Mouse (Mus musculus) forebrain, embryonic 10.5 days (tissue): ENCODE data around the gene Kat5. TPM values are rescaled to one million over a fixed set of nuclear protein-coding genes. Genes with fewer than 3 reads are reported as not detected.

Experiments
- DNase-seq: peaks from one replicate; pipeline ENCODE4 v3.0.0-alpha.2; 2017; ENCODE audit warnings: low spot score; ENCODE audit errors: extremely low spot score
- H3K27ac ChIP-seq: fragments of 300-500 bp; sonication (generic); 2 replicates; pipeline ENCODE4 v1.5.1; 2016; ENCODE audit warnings: mild to moderate bottlenecking
- H3K27me3 ChIP-seq: fragments of 300-500 bp; sonication (generic); 2 replicates; pipeline ENCODE4 v1.6.1; 2016; ENCODE audit warnings: mild to moderate bottlenecking; ENCODE audit not compliant: poor library complexity, severe bottlenecking
- H3K36me3 ChIP-seq: fragments of 300-500 bp; sonication (generic); replicated peaks from 2 replicates; pipeline ENCODE4 v1.6.1; 2016; ENCODE audit warnings: mild to moderate bottlenecking, moderate library complexity
- H3K4me1 ChIP-seq: fragments of 300-500 bp; sonication (generic); 2 replicates; pipeline ENCODE4 v1.6.1; 2016
- H3K4me3 ChIP-seq: fragments of 300-500 bp; sonication (generic); 2 replicates; pipeline ENCODE4 v1.5.1; 2016; ENCODE audit warnings: mild to moderate bottlenecking, moderate library complexity
- H3K9me3 ChIP-seq: fragments of 300-500 bp; sonication (generic); 2 replicates; pipeline ENCODE4 v1.6.1; 2016; ENCODE audit warnings: mild to moderate bottlenecking, moderate library complexity
- WGBS: fragments of 180-500 bp; shearing (Covaris S2); methylation state at CpG from one replicate; pipeline ENCODE4 v1.1.7; 2016; 5-methylcytosine and 5-hydroxymethylcytosine counted together
- polyA plus RNA-seq: library from polyadenylated mRNA; unstranded; fragments of >200 nt; fragmentation: Nextera tagmentation; extraction: Ambion mirVana; gene quantifications from 2 replicates; pipeline ENCODE4 v1.2.1, GENCODE M21; 2016

Gene Kat5
- polyA plus RNA-seq, result 64.9 and 67.9 TPM in 2 replicates

DNA sequence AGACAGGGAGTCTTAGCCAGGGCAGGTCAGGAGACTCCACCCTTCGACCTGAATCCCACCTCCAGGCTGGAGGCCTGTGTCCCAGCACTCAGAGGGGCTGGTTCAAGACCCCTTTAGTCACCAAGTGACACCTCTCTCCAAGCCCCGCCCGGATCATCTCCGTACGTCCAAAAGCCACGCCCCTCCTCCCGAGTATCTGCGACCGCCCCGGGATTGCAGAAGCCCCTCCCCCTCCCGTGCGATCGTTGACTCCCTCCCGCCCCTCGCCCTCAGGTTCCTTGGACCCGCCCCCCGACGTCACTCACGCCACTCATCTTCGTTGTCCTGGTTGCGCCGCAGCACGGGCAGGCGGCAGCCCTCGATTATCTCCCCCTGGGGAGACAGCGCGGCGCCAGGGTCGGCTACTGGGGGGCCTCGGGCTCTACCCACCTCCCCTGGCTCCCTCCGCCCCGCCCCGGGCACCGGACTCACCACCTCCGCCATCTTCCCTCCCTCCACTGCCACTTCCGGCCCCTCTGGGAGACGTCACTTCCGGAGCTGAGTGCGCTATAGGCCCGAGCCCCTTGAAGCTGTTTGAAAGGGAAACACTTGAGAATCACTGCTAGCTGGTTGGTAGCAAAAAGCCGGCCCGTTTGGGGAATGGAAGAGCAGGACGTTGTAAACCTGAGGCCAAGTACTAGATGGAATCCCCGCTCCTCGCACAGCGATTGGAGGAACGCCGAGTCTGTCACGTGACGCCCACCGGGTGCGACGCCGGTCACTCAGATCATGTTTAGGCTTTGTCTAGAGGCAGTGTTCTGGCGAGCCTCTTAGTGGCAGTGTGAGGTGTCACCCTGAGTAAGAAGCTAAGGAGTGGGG is at the start of gene Kat5:
Gene Kat5 (minus strand): TSS at position 691 of the 858 bp plus-strand sequence.
- peak; percentile 96 for DNase-seq
- Histone ChIP-seq H3K9me3 (no peaks in the 10 kb centered on the region), H3K27me3 (no peaks in the 10 kb centered on the region), H3K4me1 (peaks cover 28% of the 10 kb centered on the region), H3K4me3 (peak within 1 kb of the TSS; percentile 84), H3K36me3 (peaks cover 43% of the 10 kb centered on the region), H3K27ac (peak within 1 kb of the TSS; percentile 99)
- under 1% methylated on average over 55 of the region's 55 CpGs for WGBS

DNA sequence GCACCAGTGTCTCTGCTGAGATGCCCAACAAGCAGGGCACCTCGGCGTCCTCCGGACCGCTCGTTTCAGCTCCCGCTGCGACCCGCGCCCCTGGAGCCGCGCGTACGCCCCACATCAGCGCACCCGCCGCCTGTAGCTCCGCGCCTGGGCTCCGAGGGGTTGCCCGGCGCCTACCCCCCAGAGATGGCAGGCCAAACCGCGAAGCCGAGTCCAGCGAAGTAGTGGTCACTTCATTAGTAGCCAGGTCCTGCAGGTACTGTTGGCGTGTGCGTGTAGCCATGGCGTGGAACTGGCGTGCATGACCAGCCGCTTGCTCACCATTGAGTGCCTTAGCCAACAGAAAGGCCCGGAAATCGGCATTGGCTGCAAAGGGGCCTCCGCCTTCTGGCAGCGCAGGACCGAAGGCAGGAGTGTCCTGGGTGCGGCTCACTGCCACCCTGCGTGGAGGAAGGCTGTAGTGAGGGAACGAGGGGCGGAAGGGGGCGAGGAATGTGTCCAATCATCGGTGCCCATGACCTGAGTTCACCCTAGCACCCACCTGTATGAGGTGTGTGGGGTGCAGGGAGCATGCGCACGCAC is 44.8 kb upstream of the Kat5 start:
- H3K27me3 ChIP-seq, result peaks cover 52% of the 10 kb centered on the region
- peak overlapping the region; percentile 60; the same call in 1 of the 2 replicates for H3K27ac ChIP-seq
- H3K9me3 ChIP-seq, result no peaks in the 10 kb centered on the region
- WGBS, result 7% methylated on average over 43 of the region's 43 CpGs
- peak overlapping the region; percentile 62 for H3K4me3 ChIP-seq
- peak; percentile 33 for DNase-seq
- H3K36me3 ChIP-seq, result peaks cover 53% of the 10 kb centered on the region
- peaks cover 24% of the 10 kb centered on the region for H3K4me1 ChIP-seq

DNA sequence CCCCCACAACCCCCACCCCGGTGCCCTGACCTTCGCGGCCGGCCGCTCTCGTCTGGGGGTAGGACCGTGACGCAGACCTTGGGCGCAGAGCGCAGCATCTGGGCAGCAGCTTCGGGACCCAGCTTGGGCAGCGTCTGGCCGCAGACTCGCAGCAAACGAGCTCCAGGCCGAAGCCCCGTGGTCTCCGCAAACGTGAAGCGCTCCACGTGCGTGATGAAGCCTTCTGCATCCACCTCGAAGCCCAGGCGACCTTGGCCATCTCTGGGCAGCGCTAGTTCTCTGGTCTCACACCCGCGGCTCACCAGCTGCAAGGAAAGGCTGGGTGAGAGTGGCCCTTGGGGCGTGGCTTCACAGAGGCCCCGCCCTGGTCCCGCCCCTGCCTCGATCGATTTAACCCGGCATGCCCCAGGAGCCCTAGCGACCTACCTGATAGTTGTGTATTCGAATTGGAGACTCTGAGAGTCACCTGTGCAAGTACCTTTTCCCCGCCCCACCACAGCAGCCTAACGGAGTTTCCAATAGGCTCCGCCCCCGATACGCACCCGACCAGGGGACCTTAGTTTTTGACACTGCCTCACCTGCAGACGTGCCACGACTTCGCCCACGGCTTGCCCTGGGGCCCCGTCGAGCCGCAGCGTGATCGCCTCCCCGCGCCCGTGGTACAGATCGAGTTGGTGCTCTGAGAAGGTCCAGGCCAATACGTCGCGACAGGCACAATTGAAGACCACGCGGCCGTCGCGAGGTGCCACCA is 44.1 kb upstream of the Kat5 start:
- WGBS, result 2% methylated on average over 62 of the region's 62 CpGs
- H3K4me1 ChIP-seq, result peaks cover 31% of the 10 kb centered on the region
- H3K27me3 ChIP-seq, result peaks cover 52% of the 10 kb centered on the region
- peaks cover 50% of the 10 kb centered on the region for H3K36me3 ChIP-seq
- peak overlapping the region; percentile 62 for H3K4me3 ChIP-seq
- H3K27ac ChIP-seq, result peak overlapping the region; percentile 60
- peak; percentile 77 for DNase-seq
- no peaks in the 10 kb centered on the region for H3K9me3 ChIP-seq

DNA sequence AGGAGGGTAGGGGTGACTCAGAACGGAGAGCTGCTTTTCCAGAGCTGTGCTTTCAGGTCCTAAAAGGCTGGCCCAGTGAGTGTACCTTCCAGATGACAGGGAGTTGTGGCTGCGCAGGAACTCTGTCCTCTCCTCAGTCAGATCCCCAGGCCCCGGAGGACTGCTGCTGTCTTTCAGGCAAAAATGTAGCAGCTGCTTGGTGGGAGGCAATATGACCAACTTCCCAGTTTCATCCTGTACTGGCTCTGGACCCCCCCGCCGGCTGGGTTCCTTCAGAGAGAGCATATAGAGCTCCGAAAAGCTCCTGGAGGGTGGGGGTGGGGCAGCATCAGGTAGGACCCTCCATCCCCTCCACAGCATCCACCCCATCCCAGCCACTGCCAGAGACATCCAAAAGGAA is 42.5 kb upstream of the Kat5 start:
- H3K27me3 ChIP-seq, result peaks cover 52% of the 10 kb centered on the region
- peaks cover 52% of the 10 kb centered on the region for H3K36me3 ChIP-seq
- H3K4me1 ChIP-seq, result peaks cover 44% of the 10 kb centered on the region
- H3K9me3 ChIP-seq, result no peaks in the 10 kb centered on the region
- DNase-seq, result no peak
- WGBS, result 69% methylated on average over 6 of the region's 6 CpGs
- no peak overlapping the region for H3K27ac ChIP-seq
- H3K4me3 ChIP-seq, result no peak overlapping the region

DNA sequence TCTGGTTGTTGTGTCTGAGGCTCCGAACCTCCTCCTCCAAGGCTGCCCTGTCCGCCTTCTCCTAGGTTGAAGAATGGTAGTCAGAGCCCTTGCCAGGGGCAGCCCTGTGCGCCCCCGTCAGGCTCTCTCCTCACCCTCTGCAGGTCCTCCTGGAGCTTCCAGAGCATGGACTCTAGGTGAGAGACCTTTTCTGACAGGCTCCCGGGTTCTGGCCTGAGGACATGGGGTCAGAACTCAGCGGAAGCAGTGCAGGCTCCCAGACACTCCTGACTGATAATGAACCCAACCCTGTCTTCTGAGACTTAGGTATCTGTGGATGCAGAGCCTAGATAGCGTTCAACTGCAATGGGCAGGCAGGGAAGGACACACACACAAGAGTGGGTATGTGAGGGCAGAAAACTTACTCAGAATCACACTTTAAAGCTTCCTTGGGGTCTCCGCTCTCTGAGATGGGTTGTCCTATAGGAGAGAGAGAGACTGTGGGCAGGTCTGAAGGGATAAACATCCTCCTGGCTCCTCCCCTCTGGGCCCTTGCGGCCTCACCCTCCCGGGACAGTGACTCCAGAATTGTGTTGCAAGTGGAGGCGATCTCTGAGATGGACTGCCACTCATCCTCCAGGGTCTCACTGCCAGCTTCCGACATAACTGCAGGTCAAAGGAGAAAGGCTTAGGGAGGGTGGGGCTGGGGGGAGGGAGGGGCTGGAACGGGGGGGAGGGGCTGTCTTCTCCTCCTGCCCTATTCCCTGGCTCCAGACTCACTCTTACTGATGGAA is 41.7 kb upstream of the Kat5 start:
- whole genome bisulfite sequencing, result 51% methylated on average over 13 of the region's 13 CpGs
- H3K4me1 ChIP-seq, result peaks cover 44% of the 10 kb centered on the region
- no peak overlapping the region for H3K4me3 ChIP-seq
- no peaks in the 10 kb centered on the region for H3K9me3 ChIP-seq
- no peak for DNase-seq
- peaks cover 48% of the 10 kb centered on the region for H3K27me3 ChIP-seq
- no peak overlapping the region for H3K27ac ChIP-seq
- H3K36me3 ChIP-seq, result peaks cover 55% of the 10 kb centered on the region

DNA sequence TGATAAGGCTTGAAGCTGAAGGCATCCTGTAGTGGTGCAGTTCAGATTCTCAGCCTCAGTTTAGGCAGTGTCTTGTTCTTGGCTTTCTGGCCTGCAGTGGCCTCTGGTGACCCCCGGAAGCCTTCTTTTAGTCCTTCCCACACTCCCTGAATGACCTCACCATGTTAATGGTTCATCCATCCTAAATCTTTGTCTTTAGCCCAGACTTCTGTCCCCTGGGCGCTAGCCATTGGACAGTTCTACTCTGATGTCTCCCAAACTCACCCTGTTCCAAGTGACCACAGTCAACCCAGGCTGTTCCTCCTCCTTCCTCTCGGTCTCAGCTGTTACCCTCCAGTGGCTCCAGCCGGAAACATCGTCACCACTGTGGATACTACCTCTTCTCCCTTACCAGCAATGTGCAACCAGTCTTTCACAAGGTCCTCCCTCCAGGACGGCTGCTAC is 39.3 kb upstream of the Kat5 start:
- H3K36me3 ChIP-seq, result peaks cover 66% of the 10 kb centered on the region
- peak overlapping the region; percentile 46 for H3K4me3 ChIP-seq
- no peaks in the 10 kb centered on the region for H3K9me3 ChIP-seq
- peaks cover 25% of the 10 kb centered on the region for H3K27me3 ChIP-seq
- peaks cover 31% of the 10 kb centered on the region for H3K4me1 ChIP-seq
- H3K27ac ChIP-seq, result peak overlapping the region; percentile 86
- 75% methylated on average over 6 of the region's 6 CpGs for WGBS
- no peak for DNase-seq

DNA sequence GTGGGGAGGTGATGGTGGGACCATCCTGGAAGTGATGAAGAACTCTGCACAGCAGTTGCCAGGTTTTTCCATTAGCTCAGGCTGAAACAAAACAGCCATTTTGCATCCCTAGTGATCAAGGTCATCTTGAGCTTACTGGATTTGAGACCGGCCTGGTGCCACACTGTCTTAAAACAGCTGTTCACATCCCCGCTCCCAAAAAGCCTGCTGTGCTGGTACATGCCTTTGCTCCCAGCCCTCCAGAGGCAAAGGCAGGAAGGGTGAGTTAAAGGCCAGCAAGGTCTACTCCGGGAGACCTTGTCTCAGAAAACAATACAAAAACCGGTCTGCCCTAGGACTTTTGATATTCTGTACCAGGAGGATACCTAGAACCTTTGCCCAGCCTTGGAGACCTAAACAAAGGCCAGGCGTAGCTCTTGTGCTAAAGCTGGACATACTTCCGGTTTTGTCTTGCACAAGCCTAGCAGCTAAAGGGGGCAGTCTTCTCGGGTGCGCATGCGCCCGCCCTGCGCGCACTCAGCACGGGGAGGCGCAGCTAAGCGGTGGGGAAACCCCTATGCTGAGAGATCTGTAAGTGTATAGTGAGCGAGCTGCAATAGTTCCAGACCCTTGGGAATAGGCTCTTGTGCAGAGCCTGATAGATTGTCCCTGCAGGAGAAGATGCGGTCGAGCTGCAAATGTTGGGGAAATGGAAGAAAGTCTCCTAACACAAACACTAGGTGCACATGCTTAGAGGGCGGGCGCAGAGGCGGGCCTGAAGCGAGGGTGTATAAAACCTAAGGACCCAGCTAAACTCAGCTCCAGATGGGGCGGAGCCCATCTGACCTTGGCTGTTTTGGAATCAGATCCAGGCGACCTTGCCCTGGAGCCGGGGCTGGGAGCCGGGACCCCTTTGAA is 38.6 kb upstream of the Kat5 start:
- 14% methylated on average over 26 of the region's 26 CpGs for WGBS
- Histone ChIP-seq H3K9me3 (no peaks in the 10 kb centered on the region), H3K4me3 (peak overlapping the region; percentile 46), H3K27ac (peak overlapping the region; percentile 86), H3K27me3 (peaks cover 18% of the 10 kb centered on the region), H3K36me3 (peaks cover 73% of the 10 kb centered on the region), H3K4me1 (peaks cover 25% of the 10 kb centered on the region)
- DNase-seq, result peak; percentile 76

DNA sequence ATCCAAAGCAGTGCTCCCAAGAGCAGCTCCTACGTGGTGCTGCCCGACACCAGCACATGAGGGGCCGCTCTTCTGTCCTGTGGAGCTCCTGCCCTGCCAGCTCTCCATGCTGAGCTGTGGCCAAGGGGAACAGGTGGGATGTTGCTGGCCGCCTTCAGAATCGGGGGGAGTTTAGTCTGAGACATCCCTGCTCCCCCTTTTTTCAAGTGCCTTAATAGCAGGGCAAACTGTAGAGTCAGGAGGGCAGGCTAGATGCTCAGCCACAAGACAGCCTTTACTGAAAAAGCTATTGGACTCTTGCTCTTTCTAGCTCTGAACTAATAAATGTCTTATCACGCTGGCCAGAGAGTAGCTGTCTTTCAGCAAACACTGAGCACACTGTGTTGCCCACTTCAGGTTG is 37.8 kb upstream of the Kat5 start:
- H3K4me1 ChIP-seq, result peaks cover 24% of the 10 kb centered on the region
- 92% methylated on average over 6 of the region's 6 CpGs for WGBS
- no peak overlapping the region for H3K4me3 ChIP-seq
- no peaks in the 10 kb centered on the region for H3K9me3 ChIP-seq
- peaks cover 9% of the 10 kb centered on the region for H3K27me3 ChIP-seq
- peak overlapping the region; percentile 86 for H3K27ac ChIP-seq
- DNase-seq, result no peak
- peaks cover 76% of the 10 kb centered on the region for H3K36me3 ChIP-seq

DNA sequence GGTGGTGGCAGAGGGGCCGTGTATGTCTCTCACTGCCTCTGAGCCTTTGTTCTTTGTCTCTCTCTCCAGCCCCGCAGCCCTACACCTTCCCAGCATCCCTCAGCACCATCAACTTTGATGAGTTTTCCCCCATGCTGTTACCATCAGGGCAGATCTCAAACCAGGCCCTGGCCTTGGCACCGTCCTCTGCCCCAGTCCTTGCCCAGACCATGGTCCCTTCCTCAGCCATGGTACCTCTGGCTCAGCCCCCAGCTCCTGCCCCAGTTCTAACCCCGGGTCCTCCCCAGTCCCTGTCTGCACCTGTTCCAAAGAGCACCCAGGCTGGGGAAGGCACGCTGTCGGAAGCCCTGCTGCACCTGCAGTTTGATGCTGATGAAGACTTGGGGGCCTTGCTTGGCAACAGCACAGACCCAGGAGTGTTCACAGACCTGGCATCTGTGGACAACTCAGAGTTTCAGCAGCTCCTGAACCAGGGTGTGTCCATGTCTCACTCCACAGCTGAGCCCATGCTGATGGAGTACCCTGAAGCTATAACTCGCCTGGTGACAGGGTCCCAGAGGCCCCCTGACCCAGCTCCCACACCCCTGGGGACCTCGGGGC is 36.8 kb upstream of the Kat5 start:
- WGBS, result 90% methylated on average over 8 of the region's 8 CpGs
- H3K27ac ChIP-seq, result no peak overlapping the region
- DNase-seq, result no peak
- no peak overlapping the region for H3K4me3 ChIP-seq
- peaks cover 76% of the 10 kb centered on the region for H3K36me3 ChIP-seq
- no peaks in the 10 kb centered on the region for H3K27me3 ChIP-seq
- H3K4me1 ChIP-seq, result peaks cover 20% of the 10 kb centered on the region
- H3K9me3 ChIP-seq, result no peaks in the 10 kb centered on the region

DNA sequence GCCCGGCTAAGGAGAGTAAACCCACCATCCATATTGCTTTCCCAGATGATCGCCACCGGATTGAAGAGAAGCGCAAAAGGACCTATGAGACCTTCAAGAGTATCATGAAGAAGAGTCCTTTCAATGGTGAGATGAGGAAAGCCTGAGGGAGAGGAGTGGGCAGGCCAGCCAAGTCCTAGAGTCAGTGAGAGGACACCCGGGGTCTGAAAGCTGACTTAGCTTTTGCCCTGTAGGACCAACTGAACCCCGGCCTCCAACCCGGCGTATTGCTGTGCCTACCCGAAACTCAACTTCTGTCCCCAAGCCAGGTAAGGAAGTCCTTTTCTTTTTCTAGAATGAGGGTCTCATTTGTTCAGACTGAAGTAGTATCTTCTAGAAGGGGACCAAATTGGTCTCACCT is 35.2 kb upstream of the Kat5 start:
- Histone ChIP-seq H3K9me3 (no peaks in the 10 kb centered on the region), H3K27ac (no peak overlapping the region), H3K4me3 (no peak overlapping the region), H3K36me3 (peaks cover 77% of the 10 kb centered on the region), H3K27me3 (no peaks in the 10 kb centered on the region), H3K4me1 (peaks cover 20% of the 10 kb centered on the region)
- 96% methylated on average over 9 of the region's 9 CpGs for WGBS
- no peak for DNase-seq

DNA sequence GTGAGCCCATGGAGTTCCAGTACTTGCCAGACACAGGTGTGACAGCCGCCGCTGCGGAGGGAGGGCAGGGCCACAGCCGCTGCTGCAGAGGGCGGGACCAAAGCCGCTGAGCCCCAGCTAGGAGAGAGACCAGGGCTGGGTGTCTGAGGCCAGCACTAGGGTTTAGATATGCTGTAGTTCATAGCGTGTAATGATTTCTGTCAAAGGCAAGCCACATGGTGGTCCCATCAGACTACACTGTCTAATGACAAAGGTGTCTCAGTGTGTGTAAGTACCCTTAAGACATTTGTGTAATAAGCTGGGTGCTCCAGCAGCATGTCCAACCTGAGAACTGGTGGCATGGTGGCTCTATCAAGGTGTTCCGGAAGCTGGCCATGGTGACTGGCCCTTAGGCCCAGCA is 31.6 kb upstream of the Kat5 start:
- WGBS, result 94% methylated on average over 8 of the region's 8 CpGs
- Histone ChIP-seq H3K27ac (no peak overlapping the region), H3K4me1 (peaks cover 22% of the 10 kb centered on the region), H3K4me3 (no peak overlapping the region; the same call in 1 of the 2 replicates), H3K36me3 (peaks cover 81% of the 10 kb centered on the region), H3K9me3 (no peaks in the 10 kb centered on the region), H3K27me3 (no peaks in the 10 kb centered on the region)
- DNase-seq, result no peak
